Mouse (Mus musculus) stomach, postnatal 0 days (tissue): ENCODE measurements around the gene Clec9a.

ENCODE experiments used
- CTCF ChIP-seq: IDR thresholded peaks from 2 replicates; pipeline ENCODE4 v1.5.1; 2016; ENCODE audit warnings: antibody characterized with exemption, low read depth, mild to moderate bottlenecking, moderate library complexity
- EP300 ChIP-seq: optimal IDR thresholded peaks from 2 replicates; pipeline ENCODE3; 2016; ENCODE audit warnings: antibody characterized with exemption

- TF ChIP-seq CTCF: no peak
- TF ChIP-seq EP300: no peak
These were observed 5.3 kb upstream of the Clec9a start for GRCm38 (mm10) chr6:129403391-129403790.
